Mouse (Mus musculus) thymus, adult 2 months (tissue): ENCODE results near the gene Mad1l1. TPM values are rescaled to one million over a fixed set of nuclear protein-coding genes. Genes with fewer than 3 reads are reported as not detected.

Experiments
- DNase-seq: peaks from one replicate; pipeline ENCODE4 v3.0.0; 2021
- H3K27ac ChIP-seq: fragments of 200-500 bp; 2 replicates; pipeline ENCODE4 v1.5.1; 2012; ENCODE audit warnings: low read length, control low read depth; ENCODE audit not compliant: control insufficient read depth, insufficient read depth
- H3K27me3 ChIP-seq: fragments of 200-500 bp; 2 replicates; pipeline ENCODE4 v1.6.1; 2012; ENCODE audit warnings: mild to moderate bottlenecking, low read length, moderate library complexity, mixed read lengths; ENCODE audit not compliant: control insufficient read depth, insufficient read depth
- H3K36me3 ChIP-seq: fragments of 200-500 bp; 2 replicates; pipeline ENCODE4 v1.6.1; 2012; ENCODE audit warnings: mild to moderate bottlenecking, low read length, moderate library complexity; ENCODE audit not compliant: control insufficient read depth, insufficient read depth
- H3K4me1 ChIP-seq: fragments of 200-500 bp; replicated peaks from 2 replicates; pipeline ENCODE4 v1.6.1; 2012; ENCODE audit warnings: low read length; ENCODE audit not compliant: control insufficient read depth, insufficient read depth
- H3K4me3 ChIP-seq: fragments of 200-500 bp; 2 replicates; pipeline ENCODE4 v1.5.1; 2012; ENCODE audit warnings: mild to moderate bottlenecking, low read length, control low read depth, moderate library complexity; ENCODE audit not compliant: control insufficient read depth, insufficient read depth
- CTCF ChIP-seq: fragments of 200-500 bp; IDR thresholded peaks from 2 replicates; pipeline ENCODE4 v1.5.1; 2012; ENCODE audit warnings: mild to moderate bottlenecking, control low read depth, low read length, moderate library complexity, borderline replicate concordance; ENCODE audit not compliant: control insufficient read depth, poor library complexity, insufficient read depth; ENCODE audit errors: extremely low read depth
- POLR2A ChIP-seq: fragments of 200-500 bp; IDR thresholded peaks from 2 replicates; pipeline ENCODE4 v1.6.1; 2012; ENCODE audit warnings: mild to moderate bottlenecking, low read length, control low read depth, moderate library complexity; ENCODE audit not compliant: control insufficient read depth, poor library complexity, insufficient read depth; ENCODE audit errors: extremely low read depth
- WGBS: fragments of 180-500 bp; shearing (Covaris S2); methylation state at CpG from one replicate; pipeline ENCODE4 v1.1.7; 2018; 5-methylcytosine and 5-hydroxymethylcytosine counted together
- polyA plus RNA-seq: library from polyadenylated mRNA; depleted of rRNA; stranded (reverse); fragments of >200 nt; gene quantifications from 2 replicates; pipeline ENCODE4 v1.2.3, GENCODE M21; 2012

The Mad1l1 gene
- polyA plus RNA-seq, 1 experiment: 252 TPM

GRCm38 (mm10) chr5:140196446-140196845 lies 124.9 kb downstream of the Mad1l1 start:
- peaks cover 55% of the 10 kb centered on the region for H3K4me1 ChIP-seq

GRCm38 (mm10) chr5:140194173-140194572 lies 127.2 kb downstream of the Mad1l1 start:
- Histone ChIP-seq H3K4me1 (peaks cover 40% of the 10 kb centered on the region), H3K4me3 (no peak overlapping the region), H3K27ac (no peak overlapping the region), H3K27me3 (no peaks in the 10 kb centered on the region), H3K36me3 (peaks cover 18% of the 10 kb centered on the region)
- no peak for TF ChIP-seq POLR2A
- no peak for TF ChIP-seq CTCF
- 88% methylated on average over 11 of the region's 11 CpGs for WGBS
- DNase-seq: no peak

More at GRCm38 (mm10) chr5:140196446-140196845, 124.9 kb downstream of the Mad1l1 start:
- WGBS: 98% methylated on average over 3 of the region's 3 CpGs
- TF ChIP-seq POLR2A (no peak), CTCF (no peak)
- H3K27me3 ChIP-seq: no peaks in the 10 kb centered on the region
- DNase-seq: no peak
- H3K27ac ChIP-seq: no peak overlapping the region
- H3K36me3 ChIP-seq: peaks cover 18% of the 10 kb centered on the region
- no peak overlapping the region for H3K4me3 ChIP-seq

- Histone ChIP-seq H3K4me3 (no peak overlapping the region), H3K27ac (no peak overlapping the region), H3K4me1 (peaks cover 26% of the 10 kb centered on the region), H3K27me3 (no peaks in the 10 kb centered on the region), H3K36me3 (peaks cover 18% of the 10 kb centered on the region)
- no peak for DNase-seq
- WGBS: 95% methylated on average over 4 of the region's 4 CpGs
- TF ChIP-seq POLR2A (no peak), CTCF (no peak)
Observed at GRCm38 (mm10) chr5:140191539-140191938, 129.8 kb downstream of the Mad1l1 start.

- no peak for DNase-seq
- Histone ChIP-seq H3K4me3 (no peak overlapping the region), H3K27me3 (no peaks in the 10 kb centered on the region), H3K27ac (no peak overlapping the region), H3K36me3 (no peaks in the 10 kb centered on the region), H3K4me1 (0 out of 2 replicates have a peak, but pooled peaks cover 9% of the 10 kb centered on the region)
- 92% methylated on average over 4 of the region's 4 CpGs for WGBS
- no peak for TF ChIP-seq CTCF
- no peak for TF ChIP-seq POLR2A
Observed at GRCm38 (mm10) chr5:140186351-140186750, 135.0 kb downstream of the Mad1l1 start.

GRCm38 (mm10) chr5:140185757-140186156 lies 135.6 kb downstream of the Mad1l1 start:
- WGBS: 89% methylated on average over 6 of the region's 6 CpGs
- no peak for DNase-seq
- 0 out of 2 replicates have a peak, but pooled peaks cover 9% of the 10 kb centered on the region for H3K4me1 ChIP-seq
- H3K27ac ChIP-seq: no peak overlapping the region
- no peak for TF ChIP-seq CTCF
- TF ChIP-seq POLR2A: no peak
- no peaks in the 10 kb centered on the region for H3K36me3 ChIP-seq
- no peak overlapping the region for H3K4me3 ChIP-seq
- H3K27me3 ChIP-seq: no peaks in the 10 kb centered on the region

- H3K4me3 ChIP-seq: no peak overlapping the region
- no peak for TF ChIP-seq CTCF
- TF ChIP-seq POLR2A: no peak
- DNase-seq: no peak
- 97% methylated on average over 7 of the region's 7 CpGs for WGBS
- no peaks in the 10 kb centered on the region for H3K36me3 ChIP-seq
- peaks cover 4% of the 10 kb centered on the region for H3K4me1 ChIP-seq
- no peaks in the 10 kb centered on the region for H3K27me3 ChIP-seq
- H3K27ac ChIP-seq: no peak overlapping the region
Observed at GRCm38 (mm10) chr5:140183387-140183786, 138.0 kb downstream of the Mad1l1 start.

GRCm38 (mm10) chr5:140182351-140182750 lies 139.0 kb downstream of the Mad1l1 start:
- DNase-seq: no peak
- WGBS: over 99% methylated on average over 4 of the region's 4 CpGs
- H3K4me3 ChIP-seq: no peak overlapping the region
- H3K36me3 ChIP-seq: no peaks in the 10 kb centered on the region
- no peak overlapping the region for H3K27ac ChIP-seq
- no peak for TF ChIP-seq POLR2A
- no peak for TF ChIP-seq CTCF
- H3K27me3 ChIP-seq: no peaks in the 10 kb centered on the region
- H3K4me1 ChIP-seq: peaks cover 7% of the 10 kb centered on the region
